Mouse (Mus musculus) G1E (cell line): ENCODE data around the gene Gm45713. TPM values are rescaled to one million over a fixed set of nuclear protein-coding genes. Genes with fewer than 3 reads are reported as not detected.

Source experiments
- ATAC-seq: 2 replicates; pipeline ENCODE4 v1.8.0; 2016; ENCODE audit warnings: mild to moderate bottlenecking; ENCODE audit not compliant: insufficient number of reproducible peaks, poor library complexity, low FRiP score, severe bottlenecking; ENCODE audit errors: extremely low read depth
- DNase-seq: peaks from one replicate; pipeline ENCODE4 v3.0.0; 2012; ENCODE audit warnings: low spot score
- H3K27me3 ChIP-seq: 2 replicates; pipeline ENCODE4 v1.6.1; 2012; ENCODE audit warnings: mild to moderate bottlenecking, low read length, inconsistent platforms; ENCODE audit not compliant: insufficient read depth
- H3K36me3 ChIP-seq: replicated peaks from 2 replicates; pipeline ENCODE3; 2012; ENCODE audit warnings: mild to moderate bottlenecking, inconsistent platforms
- H3K4me1 ChIP-seq: 2 replicates; pipeline ENCODE4 v1.6.1; 2012; ENCODE audit warnings: low read depth, low read length, inconsistent platforms, mixed read lengths; ENCODE audit not compliant: insufficient read depth
- H3K4me3 ChIP-seq: 2 replicates; pipeline ENCODE4 v1.5.1; 2012; ENCODE audit warnings: low read depth, mild to moderate bottlenecking, inconsistent platforms, low read length, moderate library complexity, mixed read lengths
- H3K9me3 ChIP-seq: replicated peaks from 2 replicates; pipeline ENCODE4 v1.6.1; 2012; ENCODE audit warnings: inconsistent platforms
- CTCF ChIP-seq: IDR thresholded peaks from 2 replicates; pipeline ENCODE4 v1.5.1; 2012; ENCODE audit warnings: low read depth, low read length, inconsistent platforms, mixed read lengths
- GATA1 ChIP-seq: IDR thresholded peaks from 2 replicates; pipeline ENCODE4 v1.6.1; 2012; ENCODE audit warnings: borderline replicate concordance, low read length, inconsistent platforms, mixed read lengths
- GATA2 ChIP-seq: IDR thresholded peaks from 2 replicates; pipeline ENCODE4 v1.6.1; 2012; ENCODE audit warnings: low read depth, low read length, inconsistent platforms, borderline replicate concordance
- POLR2AphosphoS5 ChIP-seq: IDR thresholded peaks from 2 replicates; pipeline ENCODE4 v1.6.1; 2012; ENCODE audit warnings: low read depth, low read length, inconsistent platforms; ENCODE audit not compliant: insufficient replicate concordance
- TAL1 ChIP-seq: conservative IDR thresholded peaks from 2 replicates; pipeline ENCODE4 v1.6.1; 2012; ENCODE audit warnings: low read depth, low read length, inconsistent platforms, mixed read lengths
- polyA plus RNA-seq: library from polyadenylated mRNA; stranded (reverse); fragments of >175 nt; gene quantifications from 2 replicates; pipeline ENCODE4 v1.2.3, GENCODE M21; 2012
- total RNA-seq, 2 experiments: library from RNA; stranded (forward) in 1 of 2; stranded (reverse) in 1 of 2; fragments of 200-1000 nt in 1 of 2; fragments of >200 nt in 1 of 2; fragmentation: Nextera tagmentation in 1 of 2; gene quantifications; 2 replicates each; pipeline ENCODE4 v1.2.3; 2014 to 2017

The Gm45713 gene
- total and polyA plus RNA-seq, 3 experiments, result 0.16 to 1.3 TPM; not detected in 1

DNA sequence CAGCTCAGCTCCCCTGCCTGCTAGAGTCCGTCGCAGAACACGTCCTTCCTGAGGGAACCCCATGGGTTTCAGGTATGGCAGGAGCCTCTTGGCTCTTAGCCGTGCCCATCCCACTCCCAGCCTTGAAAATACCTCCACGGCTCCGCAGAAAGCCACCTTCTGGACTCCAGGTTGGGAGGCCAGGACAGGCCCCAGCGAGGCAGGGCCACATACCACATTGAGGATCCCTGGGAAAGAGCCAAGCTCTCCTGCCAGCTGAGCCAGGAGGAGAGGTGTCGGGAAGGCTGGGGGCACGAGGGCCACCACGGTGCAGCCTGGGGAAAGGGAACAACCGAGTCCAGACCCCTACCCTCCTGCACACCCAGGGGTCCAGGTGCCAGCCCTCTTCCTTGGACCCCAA is 11.2 kb upstream of the Gm45713 start:
- H3K4me3 ChIP-seq, result no peak overlapping the region
- H3K27me3 ChIP-seq, result no peaks in the 10 kb centered on the region
- peaks cover 100% of the 10 kb centered on the region for H3K36me3 ChIP-seq
- ATAC-seq (no peak), DNase-seq (no peak)
- H3K4me1 ChIP-seq, result peaks cover 31% of the 10 kb centered on the region
- TF ChIP-seq POLR2AphosphoS5, result no peak
- H3K9me3 ChIP-seq, result no peaks in the 10 kb centered on the region

- ATAC-seq (no peak), DNase-seq (no peak)
- peaks cover 98% of the 10 kb centered on the region for H3K36me3 ChIP-seq
- no peak overlapping the region for H3K4me3 ChIP-seq
- peaks cover 28% of the 10 kb centered on the region for H3K4me1 ChIP-seq
- no peaks in the 10 kb centered on the region for H3K9me3 ChIP-seq
- no peaks in the 10 kb centered on the region for H3K27me3 ChIP-seq
- TF ChIP-seq TAL1 (no peak), CTCF (no peak), GATA2 (no peak), GATA1 (no peak), POLR2AphosphoS5 (no peak)
These were observed 9.4 kb upstream of the Gm45713 start for GRCm38 (mm10) chr7:45145460-45145859.

DNA sequence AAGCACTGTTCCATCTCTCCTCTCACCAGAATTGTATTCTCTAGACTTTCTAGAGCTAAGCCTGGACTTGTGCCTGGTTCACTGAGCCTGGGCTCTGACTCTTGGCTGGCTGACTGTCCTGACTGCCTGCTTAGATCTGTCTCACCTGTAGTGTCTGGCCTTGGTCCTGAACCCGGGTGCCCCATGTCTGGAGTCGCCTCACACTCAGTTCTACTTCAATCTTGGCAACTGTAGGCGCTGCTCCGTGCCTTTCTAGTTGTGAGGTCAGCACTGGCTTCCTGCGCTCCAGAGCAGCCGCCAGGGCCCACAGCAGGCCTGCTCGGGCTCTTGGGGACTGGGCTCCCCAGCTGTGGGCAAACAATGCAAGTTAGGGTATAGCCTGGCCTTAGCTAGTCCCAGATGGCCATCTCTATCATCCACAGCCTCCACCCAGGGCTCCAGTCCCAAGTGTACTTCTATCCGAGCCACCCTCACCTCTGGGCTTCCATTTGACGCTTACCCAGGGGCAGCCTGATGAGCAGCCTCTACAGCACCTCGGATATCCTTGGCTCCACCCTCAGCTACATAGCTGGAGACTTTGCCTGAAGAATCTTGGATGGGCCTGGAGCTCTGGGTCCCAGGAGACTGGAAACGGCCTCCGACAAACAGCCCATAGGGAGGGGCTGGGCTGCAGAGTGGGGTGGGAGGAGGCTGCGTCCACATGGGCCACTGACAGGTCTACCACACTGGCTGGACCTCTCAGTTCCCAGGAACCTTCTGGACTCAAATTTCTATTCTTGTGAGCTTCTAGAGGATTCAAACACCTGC is 8.5 kb upstream of the Gm45713 start:
- Histone ChIP-seq H3K9me3 (no peaks in the 10 kb centered on the region), H3K36me3 (peaks cover 98% of the 10 kb centered on the region), H3K4me3 (no peak overlapping the region), H3K27me3 (no peaks in the 10 kb centered on the region), H3K4me1 (peaks cover 32% of the 10 kb centered on the region)
- DNase-seq (no peak), ATAC-seq (no peak)
- TF ChIP-seq GATA2 (no peak), POLR2AphosphoS5 (no peak), TAL1 (no peak), GATA1 (no peak), CTCF (no peak)

DNA sequence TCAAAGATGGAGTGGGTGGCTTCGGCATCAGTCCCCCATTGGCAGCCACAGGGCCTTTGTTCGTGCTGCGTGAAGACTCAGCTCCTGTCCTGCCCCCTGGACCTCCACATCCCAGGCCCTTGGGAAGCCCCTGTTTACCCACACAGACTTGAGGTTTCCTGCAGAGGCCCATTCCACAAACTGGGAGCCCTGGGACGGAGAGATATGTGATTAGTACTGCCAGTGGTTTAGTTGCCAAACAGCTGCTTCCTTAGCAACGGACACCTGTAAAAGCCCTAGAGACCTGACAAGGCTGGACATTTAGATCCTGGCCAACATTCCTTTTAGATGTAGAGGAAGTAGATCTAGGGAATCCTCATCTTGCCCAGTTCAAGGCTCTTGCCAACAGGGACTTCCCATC is 5.9 kb upstream of the Gm45713 start:
- no peak for ATAC-seq
- no peak for TF ChIP-seq GATA2
- TF ChIP-seq GATA1, result no peak
- TF ChIP-seq CTCF, result no peak
- TF ChIP-seq POLR2AphosphoS5, result no peak
- TF ChIP-seq TAL1, result no peak
- H3K36me3 ChIP-seq, result peaks cover 73% of the 10 kb centered on the region
- no peak for DNase-seq
- H3K9me3 ChIP-seq, result no peaks in the 10 kb centered on the region
- no peaks in the 10 kb centered on the region for H3K27me3 ChIP-seq
- no peak overlapping the region for H3K4me3 ChIP-seq
- peaks cover 57% of the 10 kb centered on the region for H3K4me1 ChIP-seq

GRCm38 (mm10) chr7:45141319-45141718 is 5.3 kb upstream of the Gm45713 start:
- Histone ChIP-seq H3K4me3 (no peak overlapping the region), H3K36me3 (peaks cover 67% of the 10 kb centered on the region), H3K4me1 (peaks cover 63% of the 10 kb centered on the region), H3K27me3 (no peaks in the 10 kb centered on the region), H3K9me3 (no peaks in the 10 kb centered on the region)
- TF ChIP-seq TAL1 (no peak), GATA2 (no peak), GATA1 (no peak), CTCF (no peak), POLR2AphosphoS5 (no peak)
- ATAC-seq (no peak), DNase-seq (no peak)

- Histone ChIP-seq H3K4me3 (no peak overlapping the region), H3K4me1 (peaks cover 70% of the 10 kb centered on the region), H3K27me3 (no peaks in the 10 kb centered on the region), H3K36me3 (peaks cover 55% of the 10 kb centered on the region), H3K9me3 (no peaks in the 10 kb centered on the region)
- DNase-seq (no peak), ATAC-seq (no peak)
- TF ChIP-seq GATA2 (no peak), TAL1 (no peak), POLR2AphosphoS5 (no peak), CTCF (no peak), GATA1 (no peak)
These were observed 4.1 kb upstream of the Gm45713 start for GRCm38 (mm10) chr7:45139904-45140723.

- Histone ChIP-seq H3K4me3 (peak overlapping the region; percentile 41; the same call in 1 of the 2 replicates), H3K4me1 (peaks cover 85% of the 10 kb centered on the region), H3K9me3 (peaks cover under 1% of the 10 kb centered on the region; the same call in 1 of the 2 replicates), H3K27me3 (no peaks in the 10 kb centered on the region), H3K36me3 (peaks cover 49% of the 10 kb centered on the region)
- TF ChIP-seq GATA2, result no peak
- no peak for TF ChIP-seq GATA1
- no peak for TF ChIP-seq TAL1
- TF ChIP-seq CTCF, result no peak
- DNase-seq, result no peak
- ATAC-seq, result no peak
These were observed 2.4 kb upstream of the Gm45713 start for GRCm38 (mm10) chr7:45138403-45138802.
